Mouse (Mus musculus) v-Abl transformed pro-B cells (cell line): Measurements from ENCODE around the gene Atp9a.
"Not testable (repeated sequence)": the region's sequence is repeated elsewhere in the genome, so short reads cannot be mapped to it uniquely, and the experiment has no call there.

Experiments
- in situ Hi-C, 2 experiments: fragments of 400-800 bp; cut with MboI; formaldehyde crosslinking; loops; one replicate each; pipeline ENCODE4 v1.15.1; 2025; ENCODE audit not compliant: unreplicated experiment in 2 of 2

Atp9a gene

DNA sequence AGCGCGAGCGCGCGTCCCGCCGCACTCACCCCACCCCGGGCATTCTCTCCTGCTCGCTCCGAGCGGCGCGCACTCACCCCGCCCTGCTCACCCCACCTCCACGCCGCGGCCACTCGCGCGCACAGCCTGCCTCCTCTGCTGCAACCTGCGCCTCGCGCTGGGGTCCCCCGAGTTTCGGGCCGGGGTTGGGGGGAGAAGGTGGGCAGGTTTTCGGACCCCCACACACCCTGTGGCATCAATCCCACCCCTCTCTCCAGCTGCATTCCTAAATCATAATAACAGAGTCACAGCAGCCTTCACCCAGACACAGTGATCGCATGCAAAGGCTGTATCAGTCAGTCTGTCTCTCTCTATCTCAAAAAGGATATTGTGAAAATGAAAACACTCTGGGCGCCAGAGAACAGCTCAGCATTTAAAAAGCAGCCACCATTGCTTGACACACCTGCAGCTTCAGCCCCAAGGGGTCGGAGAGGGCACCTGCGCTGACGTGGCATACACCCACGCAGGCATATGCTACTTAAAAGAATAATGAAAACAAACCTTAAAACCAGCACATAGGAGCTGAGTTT is at the start of gene Atp9a:
Gene Atp9a, minus strand, starts transcription at position 351 of the 569 bp plus-strand sequence.
- in situ Hi-C loops = no loop called here

DNA sequence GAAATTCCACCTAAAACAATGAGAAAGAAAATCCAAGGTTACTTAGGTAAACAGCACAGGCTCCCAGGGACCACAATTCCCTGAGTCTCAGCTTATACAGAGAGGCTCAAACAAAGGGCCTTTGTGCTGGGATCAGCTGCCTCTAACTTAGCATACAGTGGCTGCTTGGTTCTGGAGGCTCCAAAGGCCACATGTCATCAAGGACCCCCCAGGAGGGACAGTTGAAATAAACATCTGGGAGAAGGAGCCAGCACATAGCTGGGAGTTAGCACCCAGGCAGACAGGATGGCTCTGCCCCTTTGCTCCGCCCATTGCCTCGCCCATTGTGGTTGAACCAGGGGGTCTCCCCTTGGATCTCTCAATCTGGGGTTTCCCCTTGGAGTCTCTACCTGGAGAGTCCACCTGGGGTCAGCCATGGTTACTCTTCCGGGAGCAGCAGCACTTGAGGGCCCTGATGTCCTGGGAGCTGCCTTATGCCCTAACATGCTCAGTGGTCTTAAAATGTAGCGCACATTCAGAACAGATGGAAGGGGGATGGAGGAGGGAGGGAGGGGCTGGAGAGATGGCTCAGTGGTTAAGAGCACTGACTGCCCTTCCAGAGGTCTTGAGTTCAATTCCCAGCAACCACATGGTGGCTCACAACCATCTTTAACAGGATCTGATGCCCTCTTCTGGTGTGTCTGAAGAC is 49.0 kb upstream of the Atp9a start:
- in situ Hi-C loops = no loop called here

DNA sequence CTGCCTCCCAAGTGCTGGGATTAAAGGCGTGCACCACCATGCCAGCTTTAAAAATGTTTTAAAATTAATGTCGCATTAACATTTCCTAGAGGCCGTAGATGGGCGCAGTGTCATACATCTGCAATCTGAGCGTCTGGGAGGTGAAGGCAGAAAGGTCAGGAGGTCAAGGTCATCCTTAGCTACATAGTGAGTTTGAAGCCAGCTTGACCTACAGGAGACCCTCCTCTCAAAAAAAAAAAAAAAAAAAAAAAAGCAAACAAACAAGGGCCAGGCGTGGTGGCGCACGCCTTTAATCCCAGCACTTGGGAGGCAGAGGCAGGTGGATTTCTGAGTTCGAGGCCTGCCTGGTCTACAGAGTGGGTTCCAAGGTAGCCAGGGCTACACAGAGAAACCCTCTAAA is 44.0 kb upstream of the Atp9a start:
- in situ Hi-C loops = no loop called here

DNA sequence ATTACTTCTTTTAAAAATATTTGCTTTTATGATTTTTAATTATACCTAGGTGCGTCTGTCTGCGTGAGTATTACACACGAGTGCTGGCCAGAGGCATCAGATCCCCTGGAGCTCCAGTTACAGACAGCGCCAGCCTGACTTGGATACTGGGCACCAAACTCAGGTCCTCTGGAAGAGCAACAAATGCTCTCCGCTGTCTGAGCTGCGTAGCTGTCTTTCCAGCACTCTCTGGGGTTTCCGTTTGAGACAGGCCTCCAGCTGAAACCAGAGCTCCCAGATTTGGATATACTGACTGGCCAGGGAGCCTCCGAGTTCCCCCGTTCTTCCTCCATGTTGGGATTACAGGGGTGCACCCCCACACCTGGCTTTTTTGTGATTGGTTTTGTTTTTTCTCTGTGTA is 38.4 kb upstream of the Atp9a start:
- in situ Hi-C loops = no loop called here

DNA sequence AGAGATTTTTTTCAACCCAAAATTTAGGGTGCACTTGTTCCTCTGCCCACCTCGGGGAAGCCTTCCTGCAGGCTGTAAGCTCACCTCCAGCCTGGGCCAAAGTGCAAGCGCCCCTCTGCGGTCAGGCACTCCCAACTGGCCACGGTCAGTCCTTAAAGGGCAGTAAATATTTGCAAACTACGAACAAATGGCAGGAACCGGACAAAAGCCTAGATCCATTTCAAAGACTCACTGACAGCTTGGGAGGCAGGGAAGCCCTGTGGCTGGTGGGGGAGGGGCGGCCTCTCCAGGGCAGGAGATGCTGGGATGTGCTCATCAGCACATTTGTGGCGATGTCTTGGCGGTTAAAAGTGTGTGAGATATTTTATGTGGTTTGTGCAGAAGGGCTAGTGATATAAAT is 37.8 kb upstream of the Atp9a start:
- in situ Hi-C loops = no loop called here

DNA sequence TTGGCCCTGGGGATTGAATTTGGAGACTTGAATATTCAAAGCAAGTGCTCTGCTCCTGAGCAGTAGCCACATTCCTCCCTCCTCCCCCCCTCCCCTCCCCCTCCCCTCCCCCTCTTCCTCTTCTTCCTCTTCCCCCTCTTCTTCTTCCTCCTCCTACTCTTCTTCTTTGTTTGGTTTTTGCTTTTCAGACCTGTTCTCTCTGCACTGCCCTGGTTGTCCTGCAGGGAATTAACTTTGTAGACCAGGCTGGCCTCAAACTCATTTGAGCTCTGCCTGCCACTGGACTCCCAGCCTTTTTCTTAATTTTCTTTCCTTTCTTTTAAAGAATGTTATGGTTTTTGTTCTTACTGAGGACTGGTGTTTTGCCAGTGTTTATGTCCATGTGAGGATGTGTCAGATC is 35.3 kb upstream of the Atp9a start:
- in situ Hi-C loops = no loop called here

DNA sequence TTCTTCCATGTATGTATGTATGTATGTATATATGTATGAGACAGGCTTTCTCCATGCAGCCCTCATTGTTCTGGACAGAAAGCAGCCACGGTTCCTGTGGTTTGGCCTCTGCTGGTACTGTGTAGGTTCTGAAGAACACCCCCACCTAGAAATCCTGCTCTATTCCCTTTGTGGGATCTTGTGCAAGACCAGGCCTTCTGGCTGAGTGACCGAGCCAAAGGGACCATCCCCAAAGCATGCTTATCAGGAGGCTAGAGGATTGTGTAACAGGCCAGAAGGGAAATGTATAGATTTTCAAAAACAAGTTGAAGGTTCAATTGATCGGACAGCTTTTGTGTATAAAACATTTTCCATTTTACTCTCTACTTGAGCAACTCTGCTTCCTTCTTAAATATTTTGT is 34.0 kb upstream of the Atp9a start:
- in situ Hi-C loops = no loop called here

DNA sequence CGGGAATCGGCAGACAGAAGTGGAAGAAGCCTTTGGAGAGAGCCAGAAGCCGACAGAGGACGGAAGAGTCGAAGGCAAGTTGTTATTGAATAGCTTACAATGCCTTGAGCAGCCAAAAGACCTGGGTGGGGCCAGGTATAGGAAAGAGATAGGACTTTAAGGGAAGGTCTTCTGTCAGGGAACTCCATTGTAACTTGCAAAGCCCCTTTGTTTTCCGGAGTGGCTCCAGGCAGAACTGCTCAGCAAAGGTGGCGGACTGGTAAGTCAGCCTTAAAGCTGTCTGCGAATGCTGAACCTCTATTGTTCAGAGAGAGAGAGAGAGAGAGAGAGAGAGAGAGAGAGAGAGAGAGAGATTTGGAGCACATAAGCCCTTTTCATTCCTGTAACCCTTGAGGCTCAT is 27.1 kb upstream of the Atp9a start:
- in situ Hi-C loops = no loop called here

DNA sequence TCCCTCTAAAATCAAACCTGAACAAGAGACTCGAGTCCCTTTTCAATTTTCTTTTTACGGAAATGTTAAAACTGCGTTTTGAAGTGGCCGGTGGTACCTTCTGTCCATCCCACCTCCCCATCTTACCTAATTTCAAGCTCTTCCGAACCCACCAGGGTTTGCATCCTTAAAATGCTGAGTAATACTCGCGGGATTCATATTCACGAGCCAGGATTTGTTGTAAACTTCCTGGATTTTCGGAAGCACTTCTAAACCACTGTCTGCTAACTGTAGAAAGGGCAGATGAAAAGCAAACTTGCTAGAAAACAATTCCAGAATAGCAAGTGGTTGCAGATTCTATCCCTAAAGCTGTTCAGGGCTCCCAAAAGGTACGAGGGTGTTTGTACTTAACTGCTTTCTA is 25.4 kb upstream of the Atp9a start, which contains the start of gene Sall4:
Gene Sall4, minus strand, starts transcription at position 362 of the 400 bp plus-strand sequence.
- in situ Hi-C loops = no loop called here

DNA sequence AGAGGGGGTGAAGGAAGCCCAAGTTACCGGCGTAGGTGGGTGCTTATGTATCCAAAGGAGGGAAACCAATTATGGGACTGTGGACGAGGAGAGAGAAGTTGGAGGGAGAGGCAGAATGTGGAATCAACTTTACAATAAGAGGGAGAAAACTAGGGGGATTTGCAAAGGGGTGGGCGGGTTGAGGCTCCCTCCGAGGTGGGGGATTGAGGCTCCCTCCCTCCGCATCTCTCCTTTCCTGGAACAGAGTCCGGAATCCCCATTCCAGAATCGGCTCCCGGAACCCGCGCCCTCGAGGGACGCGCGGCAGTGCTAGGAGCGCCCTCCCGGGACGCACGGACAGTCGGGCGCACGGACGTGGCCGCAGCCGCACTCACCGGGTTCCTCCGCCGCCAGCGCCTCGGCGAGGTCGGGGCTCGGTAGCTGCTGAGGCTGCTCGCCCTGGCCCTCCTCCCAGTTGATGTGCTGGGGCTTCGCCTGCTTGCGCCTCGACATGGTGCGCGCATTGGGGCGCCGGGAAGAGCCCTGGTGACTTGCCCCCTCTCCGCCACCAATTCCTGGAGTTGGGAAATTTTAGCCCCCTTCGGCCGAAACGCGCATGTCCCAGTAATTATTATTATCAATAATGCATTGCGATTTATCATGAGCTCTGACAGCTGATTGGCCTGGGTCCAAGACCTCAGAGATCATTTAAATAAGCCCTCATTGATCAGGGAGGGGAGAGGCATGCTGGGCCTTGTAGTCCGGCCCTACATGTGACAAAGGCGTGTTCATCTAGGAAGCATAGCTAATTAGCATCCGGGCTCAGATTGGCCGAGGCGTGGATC is 24.5 kb upstream of the Atp9a start:
- in situ Hi-C loops = no loop called here

DNA sequence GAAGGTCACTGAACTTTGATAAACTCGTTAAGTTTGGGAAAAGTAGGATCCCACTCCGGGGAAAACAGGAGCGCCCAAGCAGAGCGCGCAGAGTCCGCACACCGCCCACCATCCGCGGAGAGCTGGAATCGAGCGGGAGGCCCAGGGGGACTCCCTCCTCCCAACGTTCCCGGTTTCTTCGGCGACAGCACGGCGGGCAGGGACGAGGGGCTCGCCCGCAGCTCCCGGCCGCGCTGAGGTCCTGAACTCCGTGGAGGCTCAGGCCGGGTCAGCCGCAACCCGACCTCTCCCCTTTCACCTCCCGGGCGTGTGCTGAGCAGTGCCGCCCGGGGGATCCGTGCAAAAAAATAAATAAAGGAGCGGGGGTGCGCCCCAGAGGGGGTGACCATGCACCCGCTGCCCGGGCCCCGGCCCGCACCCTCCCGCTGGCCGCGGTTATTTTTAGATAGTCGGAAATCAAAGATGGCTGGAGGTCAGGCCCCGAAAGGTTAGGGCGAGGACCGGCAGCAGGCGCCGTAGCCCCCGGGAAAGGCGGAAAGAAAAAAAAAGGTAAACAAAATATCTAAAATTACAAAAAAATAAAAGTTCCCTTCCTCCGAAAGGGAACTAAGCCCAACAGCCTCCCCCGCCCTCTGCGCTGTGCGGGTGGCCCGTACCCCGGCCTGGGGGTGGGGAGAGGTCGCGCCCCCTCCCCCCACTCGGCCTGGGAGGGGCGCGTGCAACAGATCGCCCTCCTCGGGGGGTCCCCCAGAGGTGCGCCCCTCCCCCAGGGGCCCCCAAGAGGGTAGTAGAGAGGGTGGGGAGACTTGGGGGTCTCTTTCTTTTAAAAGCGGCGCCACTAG is 23.7 kb upstream of the Atp9a start:
- in situ Hi-C loops = no loop called here

DNA sequence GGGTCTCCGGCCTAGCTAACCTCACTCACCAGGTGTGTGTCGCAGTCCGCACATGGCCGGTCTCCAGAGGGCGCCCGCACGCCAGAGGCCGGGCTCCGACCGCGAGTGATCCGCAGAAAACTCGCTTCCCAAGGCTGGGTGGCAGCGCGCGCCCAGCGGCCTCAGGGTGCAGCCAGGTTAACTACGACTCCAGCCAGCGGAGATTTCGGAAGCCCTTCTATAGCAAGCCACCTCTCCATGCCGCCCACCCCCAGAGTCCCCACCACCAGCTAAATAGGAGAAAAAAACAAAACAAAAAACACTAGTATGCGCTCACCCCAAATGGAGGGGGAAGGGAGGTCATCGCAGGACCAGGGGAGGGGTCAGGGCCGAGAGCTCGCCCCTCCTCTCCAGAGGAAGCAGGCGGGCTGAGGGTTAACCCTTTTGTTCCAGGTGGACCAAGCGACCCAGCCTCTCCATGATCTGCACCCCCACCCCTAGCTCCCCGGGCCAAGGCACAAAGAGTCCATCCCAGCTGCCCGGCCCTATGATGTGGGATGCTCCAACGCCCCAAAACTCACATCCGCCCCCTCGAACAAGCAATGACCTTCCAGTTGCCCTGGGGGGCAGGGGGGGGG is 23.0 kb upstream of the Atp9a start:
- in situ Hi-C loops = no loop called here

DNA sequence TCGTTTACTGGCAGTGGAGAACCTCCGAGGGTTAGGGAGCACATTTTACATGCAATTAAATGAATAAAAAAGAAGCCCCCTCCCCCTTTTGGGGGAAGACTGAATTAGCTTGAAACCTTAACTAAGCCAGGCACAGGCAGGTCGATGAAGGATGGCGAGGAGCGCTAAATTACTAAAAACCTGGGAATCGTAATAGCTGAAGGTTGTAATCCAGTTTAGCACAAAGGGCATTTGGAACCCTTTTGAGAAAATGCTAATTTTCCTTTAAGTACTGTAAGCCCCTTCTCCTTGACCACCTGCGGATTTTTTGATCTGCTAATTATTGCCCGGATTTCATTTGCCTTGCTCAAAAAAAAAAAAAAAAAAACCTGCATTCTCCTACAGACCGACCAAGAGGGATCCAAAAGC is 22.3 kb upstream of the Atp9a start:
- in situ Hi-C loops = no loop called here

DNA sequence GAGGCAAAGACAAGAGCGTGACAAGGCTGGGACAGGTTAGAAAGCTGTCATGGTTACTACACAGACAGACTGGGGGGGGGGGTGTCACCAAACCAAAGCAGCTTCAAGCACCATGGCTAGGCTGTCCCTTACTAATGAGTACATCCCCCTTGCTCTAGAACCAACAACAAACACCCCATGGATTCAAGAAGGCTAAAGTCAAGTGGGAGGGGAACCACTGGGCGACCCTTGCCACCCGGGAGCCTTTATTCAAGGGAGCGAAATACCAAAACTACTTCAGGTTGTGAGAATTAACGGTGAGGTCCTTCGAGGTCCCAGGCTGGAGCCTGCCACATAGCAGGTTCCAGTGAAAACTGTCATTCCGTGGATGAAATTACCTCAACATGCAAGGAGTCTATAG is 21.6 kb upstream of the Atp9a start:
- in situ Hi-C loops = no loop called here

DNA sequence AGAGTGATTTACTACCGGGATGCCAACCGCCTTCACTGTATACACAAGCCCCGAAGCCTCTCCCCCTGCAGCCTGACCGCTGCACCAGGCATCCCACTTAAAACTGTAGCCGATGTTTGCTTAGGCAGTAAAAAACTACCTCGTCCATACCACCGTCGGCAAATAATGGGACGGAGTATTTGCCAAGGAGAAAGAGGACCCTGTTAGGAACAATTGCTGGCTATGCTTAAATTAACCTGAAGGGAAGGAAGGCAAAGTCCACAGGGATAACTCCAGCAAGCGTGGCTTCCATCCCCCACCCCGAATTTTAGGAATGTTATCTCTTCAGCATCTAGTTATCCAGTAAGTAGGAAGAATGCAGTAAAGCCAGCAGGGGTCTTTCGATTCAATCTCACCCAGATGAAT is 20.2 kb upstream of the Atp9a start:
- in situ Hi-C loops = no loop called here

DNA sequence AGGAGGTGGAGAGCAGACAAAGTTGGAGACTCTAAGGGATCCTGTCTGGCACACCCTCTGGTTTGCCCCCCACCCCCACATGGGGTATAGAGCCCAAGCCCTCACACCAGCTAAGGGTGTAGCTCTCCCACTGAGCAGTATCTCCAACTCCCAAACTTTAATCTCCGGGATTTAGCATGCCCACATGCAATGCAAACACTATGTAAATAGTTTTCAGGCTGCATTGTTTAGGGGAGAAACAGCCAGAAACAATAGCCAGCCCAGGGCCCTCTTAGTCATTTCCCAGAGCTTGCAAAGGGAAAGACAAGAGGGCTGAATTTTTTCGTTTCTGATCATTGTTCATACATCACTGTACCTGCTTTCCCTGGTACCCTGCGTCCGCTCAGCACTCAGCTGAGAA is 19.7 kb upstream of the Atp9a start:
- in situ Hi-C loops = no loop called here

DNA sequence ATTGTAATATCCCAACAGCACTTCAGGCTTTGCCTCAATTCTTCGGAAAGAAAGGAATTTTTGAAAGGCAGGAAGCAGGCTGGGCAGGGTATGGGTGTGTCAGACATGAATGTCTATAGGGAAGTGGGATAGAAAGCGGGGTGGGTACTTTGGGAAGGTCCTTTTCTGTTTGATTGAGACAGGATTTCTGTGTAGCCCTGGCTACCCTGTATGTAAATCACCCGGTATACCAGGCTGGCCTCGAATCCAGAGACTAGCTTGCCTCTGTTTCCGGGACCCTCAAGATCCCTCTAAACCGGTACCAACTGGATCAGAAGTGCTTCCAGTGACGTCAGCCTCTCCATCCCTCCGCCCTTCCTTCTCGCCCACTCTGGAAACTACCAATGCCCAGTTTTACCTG is 18.9 kb upstream of the Atp9a start:
- in situ Hi-C loops = no loop called here

DNA sequence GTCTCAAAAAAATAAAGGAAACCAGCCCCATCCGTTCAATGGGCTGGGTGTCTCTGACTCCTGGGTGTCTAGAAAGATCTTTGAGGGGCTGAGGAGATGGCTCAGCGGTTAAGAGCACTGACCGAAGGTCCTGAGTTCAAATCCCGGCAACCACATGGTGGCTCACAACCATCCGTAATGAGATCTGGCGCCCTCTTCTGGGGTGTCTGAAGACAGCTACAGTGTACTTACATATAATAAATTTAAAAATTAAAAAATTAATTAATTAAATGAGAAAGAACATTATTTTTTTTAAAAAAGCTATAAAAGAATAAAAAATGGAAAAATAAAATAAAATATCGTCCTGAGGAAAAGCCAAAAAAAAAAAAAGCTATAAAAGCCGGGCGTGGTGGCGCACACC is 2.2 kb upstream of the Atp9a start:
- in situ Hi-C loops = not testable (repeated sequence)

DNA sequence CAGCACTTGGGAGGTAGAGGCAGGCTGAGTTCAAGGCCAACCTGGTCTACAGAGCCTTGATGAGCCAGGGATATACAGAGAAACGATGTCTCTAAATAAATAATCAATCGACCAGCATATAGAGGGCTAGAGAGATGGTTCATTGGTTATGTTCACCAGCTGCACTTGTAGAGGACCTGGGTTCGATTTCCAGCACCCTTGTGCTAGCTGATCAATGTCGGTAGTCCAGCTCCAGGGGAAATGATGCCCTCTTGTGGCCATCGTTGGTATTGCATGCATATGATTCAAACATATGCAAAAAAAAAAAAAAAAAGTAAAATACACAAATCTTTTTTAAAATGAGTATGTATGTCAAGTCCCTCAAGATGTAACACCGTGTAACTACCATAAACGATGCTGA is 440 bp upstream of the Atp9a start:
- in situ Hi-C loops = no loop called here

DNA sequence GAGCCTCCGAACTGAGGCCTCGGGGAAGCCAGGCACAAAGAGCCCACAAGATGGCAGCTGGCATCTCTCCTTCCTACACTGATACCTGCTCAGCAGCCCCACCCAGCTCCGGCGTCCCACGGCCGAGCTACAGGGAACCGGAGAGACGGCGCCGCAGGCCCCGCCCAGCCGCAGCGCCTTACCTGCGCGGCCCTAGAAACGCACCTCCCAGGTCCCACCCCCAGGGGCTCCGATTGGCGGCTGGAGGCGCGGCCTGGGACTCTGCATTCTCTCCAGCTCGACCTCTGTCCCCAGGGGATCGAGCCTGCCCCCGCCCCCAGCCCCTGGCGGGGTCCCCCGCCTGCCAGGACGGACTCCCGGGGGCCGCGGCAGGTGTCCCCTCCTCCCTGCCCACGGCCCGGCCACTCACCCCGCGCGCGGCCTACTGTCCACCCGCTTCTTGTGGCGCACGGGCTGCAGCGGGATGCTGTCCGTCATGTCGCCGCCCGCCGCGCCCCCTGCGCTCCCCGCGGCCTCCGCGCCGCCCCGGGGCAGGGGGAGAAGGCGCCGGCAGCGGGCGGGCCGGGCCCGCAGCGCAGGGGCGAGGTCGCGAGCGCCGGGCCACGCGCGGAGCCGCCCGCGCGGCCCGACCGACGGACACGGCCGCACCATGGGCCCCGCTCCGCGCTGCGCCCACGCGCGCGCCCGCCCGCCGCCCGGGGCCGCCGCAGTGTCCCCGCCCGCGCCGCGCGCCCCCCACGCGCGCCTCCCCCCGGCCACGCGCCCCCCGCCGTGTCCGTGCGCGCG is 743 bp downstream of the Atp9a start:
- in situ Hi-C loops = no loop called here
